Mouse (Mus musculus): Measurements from ENCODE around the gene Sh3rf1.

GRCm38 (mm10) chr8:61361476-61361875 lies 137.8 kb downstream of the Sh3rf1 start:
- no peak for TF ChIP-seq EP300 (IDR thresholded peaks at IDR 0.05; ENCODE audit: low read depth)
- no peak for TF ChIP-seq CTCF (IDR thresholded peaks at IDR 0.05; ENCODE audit: low read depth)

All from liver, postnatal 0 days (tissue).